Mouse (Mus musculus) NIH3T3 (cell line): ENCODE measurements around the gene Gm16867.
"Not testable (repeated sequence)": the region's sequence is repeated elsewhere in the genome, so short reads cannot be mapped to it uniquely, and the experiment has no call there.

Source experiments
- DNase-seq: peaks from one replicate; pipeline ENCODE4 v3.0.0-alpha.2; 2012; ENCODE audit warnings: low read depth

Gene Gm16867

GRCm38 (mm10) chr14:69467612-69468366 lies 35.4 kb downstream of the Gm16867 start:
- DNase-seq: not testable (repeated sequence)

GRCm38 (mm10) chr14:69464465-69464864 lies 38.7 kb downstream of the Gm16867 start:
- not testable (repeated sequence) for DNase-seq

- not testable (repeated sequence) for DNase-seq
Observed at GRCm38 (mm10) chr14:69457691-69458090, 45.5 kb downstream of the Gm16867 start.

- DNase-seq: not testable (repeated sequence)
Observed at GRCm38 (mm10) chr14:69454640-69455039, 48.5 kb downstream of the Gm16867 start.

- not testable (repeated sequence) for DNase-seq
Observed at GRCm38 (mm10) chr14:69448845-69449244, 54.3 kb downstream of the Gm16867 start.

- not testable (repeated sequence) for DNase-seq
Observed at GRCm38 (mm10) chr14:69447006-69447405, 56.2 kb downstream of the Gm16867 start.

GRCm38 (mm10) chr14:69443092-69443692 lies 60.0 kb downstream of the Gm16867 start:
- not testable (repeated sequence) for DNase-seq

- DNase-seq: not testable (repeated sequence)
Observed at GRCm38 (mm10) chr14:69440955-69441354, 62.2 kb downstream of the Gm16867 start.

- not testable (repeated sequence) for DNase-seq
Observed at GRCm38 (mm10) chr14:69438678-69439214, 64.4 kb downstream of the Gm16867 start.

GRCm38 (mm10) chr14:69421003-69421402 lies 82.2 kb downstream of the Gm16867 start:
- not testable (repeated sequence) for DNase-seq

GRCm38 (mm10) chr14:69417545-69417944 lies 85.6 kb downstream of the Gm16867 start:
- not testable (repeated sequence) for DNase-seq
